Mouse (Mus musculus): ENCODE measurements at regions not wholly inside any gene's neighbourhood (a gene's known extent, or its start where the extent isn't known, plus 50 kb on each side); places are given as distances from the start of the nearest gene placed in this dataset.

DNA sequence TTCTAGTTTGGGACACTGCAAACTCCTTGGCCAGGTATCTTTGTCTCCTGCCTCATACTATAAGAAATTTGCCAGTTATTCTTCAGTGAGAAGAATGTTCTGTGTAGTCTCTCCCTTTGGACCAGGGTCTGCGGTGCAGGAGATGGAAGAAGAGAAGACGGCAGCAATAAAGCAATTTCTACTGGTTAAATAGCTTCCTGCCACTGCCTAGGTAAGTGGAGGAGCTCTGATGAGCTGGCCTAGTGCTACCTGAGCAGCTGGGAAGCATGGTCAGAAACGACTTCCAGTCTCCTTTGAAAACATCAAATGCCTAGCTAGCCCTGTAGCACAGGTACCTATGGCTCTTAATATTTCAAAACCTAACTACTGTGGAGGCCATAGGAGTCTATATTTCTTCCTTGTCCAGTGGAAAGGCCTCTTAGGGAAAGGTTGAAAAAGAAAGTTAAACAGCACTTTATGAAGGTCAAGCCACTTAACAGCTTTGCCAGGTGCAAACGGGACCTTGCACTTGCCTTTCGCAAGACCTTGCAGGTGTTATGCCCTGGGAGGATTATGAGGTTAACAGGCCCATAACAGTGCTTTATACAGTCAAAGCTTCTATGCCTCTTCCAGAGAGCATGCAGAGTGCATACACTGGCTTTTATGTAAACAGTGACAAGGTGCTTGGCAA, 351.9 kb downstream of the Serpinb8 start:
- TF ChIP-seq CTCF (IDR thresholded peaks at IDR 0.05; ENCODE audit: borderline replicate concordance, insufficient read depth, low read length) (no peak), POLR2A (IDR thresholded peaks at IDR 0.05; ENCODE audit: low read depth, low read length) (no peak)
